Mouse (Mus musculus) lung, postnatal 36 days (tissue): ENCODE data around the gene Adssl1.

Experiments
- DNase-seq: peaks from one replicate; pipeline ENCODE4 v3.0.0; 2022; ENCODE audit warnings: mixed read lengths

Adssl1 gene

DNA sequence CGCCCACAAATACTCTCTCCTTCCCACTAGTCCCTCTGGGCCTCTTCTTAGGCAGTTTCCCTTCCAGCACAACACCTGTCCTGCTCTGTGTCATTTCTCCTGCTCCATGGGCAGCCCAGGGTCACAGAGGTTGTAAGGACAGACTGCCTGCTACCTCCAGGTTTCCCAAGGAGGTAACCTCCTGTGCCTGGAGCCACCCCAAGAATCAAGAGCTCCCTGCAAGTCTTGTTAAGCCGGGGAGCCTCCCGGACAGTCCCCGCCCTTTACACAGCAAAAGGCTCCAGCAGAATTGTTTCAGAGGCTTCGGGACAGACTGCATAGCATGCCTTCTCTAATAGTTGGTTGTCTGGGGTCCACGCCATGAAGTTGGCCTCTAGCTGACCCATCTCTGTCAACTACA, 6.6 kb downstream of the Adssl1 start:
- DNase-seq = no peak

DNA sequence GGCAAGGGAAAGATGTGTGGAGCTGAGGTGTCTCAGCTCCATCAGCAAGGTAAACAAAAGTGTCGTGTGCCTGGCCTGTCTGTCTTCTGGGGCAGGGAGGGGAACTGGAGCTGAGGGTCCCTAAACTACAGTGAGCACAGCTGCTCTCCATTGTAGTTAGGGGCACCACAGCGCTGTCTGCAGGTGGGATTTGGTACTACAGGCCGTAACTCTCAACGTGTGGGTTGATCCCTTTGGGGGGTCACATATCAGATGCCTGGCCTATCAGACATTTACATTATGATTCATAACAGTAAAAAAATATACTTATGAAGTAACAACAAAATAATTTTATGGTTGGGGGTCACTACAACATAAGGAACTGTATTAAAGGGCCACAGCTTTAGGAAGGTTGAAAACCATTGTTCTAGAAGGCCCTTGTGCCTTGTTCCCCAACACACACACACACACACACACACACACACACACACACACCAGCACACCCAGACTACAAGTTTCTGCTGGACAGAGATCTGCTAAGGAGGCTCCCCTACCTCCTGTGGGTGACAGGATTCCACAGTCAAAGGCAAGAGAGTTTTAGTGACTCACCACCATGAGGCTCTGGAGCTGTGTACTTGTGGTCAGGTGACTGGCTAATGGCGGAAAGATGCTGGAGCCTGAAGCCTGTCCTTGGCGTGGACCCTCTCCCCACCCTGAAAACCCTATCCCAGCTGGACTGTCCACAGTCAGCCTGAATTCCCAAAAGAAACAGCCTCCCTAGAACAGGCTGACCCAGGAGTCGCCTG, 7.4 kb downstream of the Adssl1 start:
- no peak for DNase-seq

DNA sequence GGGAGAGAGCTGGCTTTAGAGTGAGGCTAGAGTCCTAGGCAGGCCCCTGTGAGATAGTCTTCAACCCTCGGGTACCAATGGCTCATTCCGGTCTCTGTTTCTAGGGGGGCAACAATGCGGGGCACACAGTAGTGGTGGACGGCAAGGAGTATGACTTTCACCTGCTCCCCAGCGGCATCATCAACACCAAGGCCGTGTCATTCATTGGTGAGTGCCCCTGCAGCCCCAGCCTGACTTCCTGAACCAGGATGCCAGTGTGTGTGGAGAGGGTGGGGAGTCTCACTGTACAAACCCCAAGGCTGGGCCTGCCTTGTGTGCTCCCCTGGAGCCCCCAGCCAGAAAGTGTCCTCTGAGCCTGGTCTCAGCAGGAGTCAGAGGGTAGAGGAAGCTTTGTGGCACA, 8.4 kb downstream of the Adssl1 start:
- DNase-seq = no peak

DNA sequence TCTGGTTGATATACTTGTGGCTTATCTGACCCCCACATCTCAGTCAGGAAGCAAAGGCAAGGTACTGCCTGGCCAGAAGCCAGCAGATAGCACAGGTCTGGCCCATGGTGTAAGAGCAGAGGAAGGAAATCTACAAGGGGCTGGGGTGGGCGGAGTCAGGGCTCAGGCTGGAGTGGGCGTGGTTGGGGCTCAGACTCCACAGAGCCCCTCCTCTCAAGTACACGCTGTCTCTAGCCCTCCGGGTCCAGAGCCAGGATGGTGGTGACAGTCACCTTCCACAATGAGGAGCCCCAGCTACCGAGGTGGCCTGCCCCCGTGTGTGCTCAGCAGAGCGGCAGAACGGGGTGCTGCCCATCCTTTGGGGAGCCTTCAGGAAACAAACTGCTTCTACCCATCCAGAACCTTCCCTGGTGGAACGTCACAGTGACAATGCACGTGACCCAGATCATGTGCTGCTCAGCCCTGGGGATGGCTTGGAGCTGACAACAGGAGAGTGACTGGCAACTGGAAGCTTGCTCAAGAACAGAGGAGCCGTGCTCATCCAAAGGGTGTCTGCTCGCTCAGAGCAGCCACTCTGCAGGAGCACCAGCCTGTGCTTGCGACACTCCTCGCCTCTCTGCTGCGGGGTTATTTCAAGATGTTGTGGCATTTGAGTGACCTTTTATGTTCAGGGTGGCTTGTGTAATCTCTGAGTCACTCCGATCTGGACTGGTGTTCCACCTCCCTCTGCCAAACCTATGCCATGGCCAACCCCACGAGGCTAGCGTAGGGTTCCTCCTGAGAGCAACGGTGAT, 9.3 kb downstream of the Adssl1 start:
- peak; percentile 87 for DNase-seq

DNA sequence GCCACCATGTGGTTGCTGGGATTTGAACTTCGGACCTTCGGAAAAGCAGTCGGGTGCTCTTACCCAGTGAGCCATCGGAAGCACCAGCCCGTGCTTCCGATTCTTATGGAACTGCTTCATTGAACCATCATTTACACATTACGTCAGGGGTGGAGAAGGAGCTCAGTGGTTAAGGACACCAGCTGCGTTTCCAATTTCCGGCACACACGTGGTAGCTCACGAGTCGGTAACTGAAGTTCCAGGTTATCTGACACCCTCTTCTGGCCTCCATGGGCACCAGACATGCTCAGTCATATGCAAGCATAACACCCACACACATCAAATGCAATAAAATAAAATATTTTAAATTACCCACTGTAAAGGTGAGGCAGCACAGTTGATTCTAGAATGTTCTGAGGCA, 10.2 kb downstream of the Adssl1 start:
- no peak for DNase-seq

DNA sequence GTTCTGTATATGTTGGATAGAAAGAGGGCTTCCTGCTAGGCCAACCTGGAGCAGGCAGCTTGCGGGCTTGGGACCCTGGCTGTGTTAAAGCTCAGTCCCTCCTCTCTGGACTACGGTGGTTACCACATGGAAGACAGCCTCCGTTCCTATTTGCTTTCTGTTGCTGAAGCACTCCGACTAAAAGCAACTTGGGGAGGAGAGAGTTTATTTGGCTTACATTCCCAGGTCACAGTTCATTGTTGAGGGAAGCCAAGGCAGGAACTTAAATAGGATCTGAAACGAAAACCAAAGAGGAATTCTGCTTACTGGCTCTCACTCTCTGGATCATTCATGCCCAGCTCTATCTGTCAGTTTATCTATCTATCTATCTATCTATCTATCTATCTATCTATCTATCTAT, 11.0 kb downstream of the Adssl1 start:
- DNase-seq = no peak

DNA sequence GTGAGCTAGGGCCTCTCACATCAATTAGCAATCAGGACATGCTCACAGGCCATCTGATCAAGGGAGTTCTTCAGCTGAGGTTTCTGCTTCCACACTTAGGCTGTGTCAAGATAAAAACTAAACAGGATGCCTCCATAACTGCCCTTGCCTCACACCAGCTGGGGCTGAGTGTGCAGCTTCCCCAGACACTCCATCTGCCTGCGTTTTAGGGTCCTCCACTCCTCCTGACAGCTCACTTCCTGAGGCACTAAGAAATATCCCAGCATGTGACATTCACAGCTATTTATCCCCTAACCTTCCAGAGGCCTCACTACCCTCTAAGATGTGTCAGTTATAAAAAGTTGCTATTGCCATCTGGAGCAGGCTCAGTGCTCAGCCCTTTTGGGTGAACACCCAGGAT, 11.6 kb downstream of the Adssl1 start:
- DNase-seq = no peak

DNA sequence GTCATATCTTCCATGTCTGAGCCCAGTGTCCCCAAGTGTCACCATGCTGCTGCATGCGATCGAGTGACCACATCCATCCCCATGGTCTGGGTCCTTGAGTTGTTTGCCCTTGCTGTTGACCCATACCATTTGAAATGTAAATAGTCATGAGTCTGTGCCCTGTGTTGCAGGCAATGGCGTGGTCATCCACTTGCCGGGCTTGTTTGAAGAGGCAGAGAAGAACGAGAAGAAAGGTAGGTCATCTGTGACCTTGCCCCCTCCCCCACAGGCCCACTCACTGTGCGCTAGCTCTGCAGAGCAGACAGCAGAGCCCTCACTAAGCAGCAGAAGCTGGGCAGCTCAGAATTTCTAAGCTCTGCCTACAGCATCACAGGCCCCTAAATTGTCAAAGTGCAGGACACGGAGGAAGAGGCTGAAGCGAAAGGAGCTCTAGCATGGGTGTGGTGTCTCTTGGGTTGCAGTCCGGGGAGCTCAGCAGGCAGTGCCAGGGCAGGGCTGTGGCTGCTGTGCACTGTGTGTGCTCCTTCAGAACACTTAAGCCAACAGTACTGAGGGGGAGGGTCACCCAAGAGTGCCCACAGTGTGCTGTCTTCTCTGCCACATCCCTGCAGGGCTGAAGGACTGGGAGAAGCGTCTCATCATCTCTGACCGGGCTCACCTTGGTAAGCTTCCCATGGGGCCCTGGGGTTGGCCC, 12.4 kb downstream of the Adssl1 start:
- DNase-seq = peak; percentile 52

DNA sequence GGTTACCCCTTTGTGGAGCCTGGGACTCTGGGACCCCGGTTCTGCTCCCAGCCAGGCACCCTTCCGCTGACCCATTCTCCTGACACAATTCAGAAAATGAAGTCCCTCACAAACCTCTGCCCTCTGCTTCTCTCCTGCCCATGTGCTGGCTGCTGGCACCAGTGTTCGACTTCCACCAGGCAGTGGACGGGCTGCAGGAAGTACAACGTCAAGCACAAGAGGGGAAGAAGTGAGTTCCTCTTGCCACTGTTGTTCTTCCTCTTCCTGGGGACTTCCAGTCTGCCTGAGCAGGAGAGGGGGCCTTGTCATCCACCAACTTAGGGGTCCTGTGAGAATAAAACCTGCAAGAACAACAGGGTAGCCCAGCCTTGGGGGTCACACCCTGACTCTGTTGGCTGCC, 13.1 kb downstream of the Adssl1 start:
- DNase-seq = peak; percentile 54

DNA sequence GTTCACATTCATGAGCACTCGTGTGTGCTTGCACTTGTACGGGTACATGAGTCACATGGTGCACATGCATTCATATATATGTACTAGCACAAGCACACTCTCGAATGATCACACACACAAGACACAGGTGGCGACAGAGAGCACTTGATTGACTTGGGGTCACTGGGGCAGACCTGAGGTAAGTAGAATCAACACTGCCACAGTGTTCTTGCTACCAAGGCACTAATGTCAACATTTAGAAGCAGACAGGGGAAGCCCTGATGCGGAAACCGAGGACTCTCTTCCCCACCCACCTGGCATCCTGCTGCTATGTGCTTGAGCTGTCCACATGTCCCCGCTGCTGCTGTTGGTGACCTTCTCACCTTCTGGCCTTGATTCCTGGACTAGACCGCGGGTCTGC, 13.8 kb downstream of the Adssl1 start:
- peak; percentile 70 for DNase-seq

DNA sequence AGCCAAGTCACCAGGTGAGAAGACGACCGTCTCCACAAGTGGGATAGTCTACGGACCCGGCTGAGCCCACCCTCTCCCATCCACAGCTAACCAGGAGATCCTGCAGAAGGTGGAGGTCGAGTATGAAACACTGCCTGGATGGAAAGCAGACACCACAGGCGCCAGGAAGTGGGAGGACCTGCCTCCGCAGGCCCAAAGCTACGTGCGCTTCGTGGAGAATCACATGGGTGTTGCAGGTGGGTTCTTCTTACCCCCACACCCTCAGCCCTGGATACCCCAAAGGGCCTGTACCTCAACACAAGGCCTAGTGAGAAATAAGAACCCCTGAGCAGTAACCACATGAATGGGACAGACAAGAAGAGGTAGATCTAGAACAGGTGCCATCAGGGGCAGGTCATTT, 19.7 kb downstream of the Adssl1 start:
- DNase-seq = no peak

DNA sequence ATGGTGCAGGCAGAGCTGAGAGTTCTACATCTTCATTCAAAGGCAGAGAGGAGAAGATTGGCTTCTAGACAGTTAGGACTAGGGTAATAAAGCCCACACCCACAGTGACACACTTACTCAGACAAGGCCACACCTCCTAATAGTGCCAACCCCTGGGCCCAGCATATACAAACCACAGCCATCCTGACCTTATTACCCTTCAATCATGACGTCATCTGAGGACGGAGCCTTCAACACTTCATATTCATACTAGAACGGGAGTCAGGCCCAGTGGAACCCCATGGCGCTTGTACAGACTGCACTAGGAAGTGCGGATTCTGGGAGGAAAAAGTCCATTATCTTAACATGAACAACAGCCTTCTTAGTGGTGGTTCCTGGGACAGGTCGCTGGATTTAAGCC, 23.3 kb downstream of the Adssl1 start:
- no peak for DNase-seq

DNA sequence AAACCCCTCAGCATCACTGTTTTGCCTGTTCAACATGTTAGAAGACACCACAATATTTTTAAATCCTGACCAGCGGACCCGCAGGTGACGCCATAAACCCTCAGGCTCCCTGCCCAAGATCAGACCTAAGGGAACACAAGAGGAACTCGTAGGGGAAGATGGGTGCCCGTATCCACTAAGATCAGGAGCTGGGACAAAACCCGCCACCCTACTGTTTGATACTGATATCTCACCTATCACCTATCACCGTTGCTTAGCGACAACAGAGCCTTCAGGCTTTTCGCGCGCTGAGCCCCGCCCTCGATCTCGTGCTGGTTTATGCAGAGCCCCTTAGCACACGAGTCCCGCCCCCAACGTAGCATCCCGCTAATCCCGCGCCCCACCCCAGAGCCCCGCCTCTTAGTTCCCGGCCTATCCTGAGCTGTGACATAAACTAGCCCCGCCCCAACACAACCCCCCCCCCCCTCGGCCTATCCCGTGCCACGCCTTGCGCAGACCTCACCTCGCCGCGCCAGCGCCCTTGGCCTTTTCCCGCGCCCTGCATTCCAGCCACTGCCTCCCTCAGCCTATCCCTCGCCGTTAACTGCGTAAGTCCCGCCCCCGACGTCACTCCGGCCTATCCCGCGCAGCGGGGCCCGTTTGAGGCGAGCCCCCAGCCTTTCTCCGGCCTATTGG, 24.5 kb downstream of the Adssl1 start, which contains the start of gene Siva1:
TSS of gene Siva1 (plus strand) at position 500 of the 675 bp plus-strand sequence.
- DNase-seq = peak; percentile 99

DNA sequence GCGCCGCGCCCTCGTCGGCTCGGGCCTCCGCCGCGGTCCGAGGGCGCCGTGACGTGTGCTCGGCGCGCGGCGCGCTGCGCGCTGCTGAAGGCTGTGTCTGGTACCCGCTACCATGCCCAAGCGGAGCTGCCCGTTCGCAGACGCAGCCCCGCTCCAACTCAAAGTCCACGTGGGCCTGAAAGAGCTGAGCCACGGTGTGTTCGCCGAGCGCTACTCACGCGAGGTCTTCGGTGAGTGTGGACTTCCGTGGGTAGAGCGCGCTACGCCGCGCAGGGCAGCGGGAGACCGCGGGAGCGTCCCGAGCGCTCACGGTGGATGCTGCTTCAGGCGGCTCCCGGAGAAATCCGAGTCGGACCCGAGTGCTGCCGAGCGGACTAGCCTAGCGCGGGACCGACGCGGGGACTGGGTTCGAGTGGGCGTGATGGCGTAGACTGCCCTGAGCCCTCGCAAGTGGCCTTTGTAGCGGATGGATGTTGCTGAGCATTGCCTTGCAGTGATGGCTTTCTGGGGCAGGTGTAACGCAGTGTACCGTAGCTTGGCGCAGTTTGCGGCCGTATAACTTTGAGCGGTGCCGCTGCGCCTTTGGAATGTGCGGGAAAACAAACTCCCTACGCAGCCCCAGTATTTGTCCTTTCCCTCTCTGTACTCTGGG, 25.1 kb downstream of the Adssl1 start:
- DNase-seq = no peak

DNA sequence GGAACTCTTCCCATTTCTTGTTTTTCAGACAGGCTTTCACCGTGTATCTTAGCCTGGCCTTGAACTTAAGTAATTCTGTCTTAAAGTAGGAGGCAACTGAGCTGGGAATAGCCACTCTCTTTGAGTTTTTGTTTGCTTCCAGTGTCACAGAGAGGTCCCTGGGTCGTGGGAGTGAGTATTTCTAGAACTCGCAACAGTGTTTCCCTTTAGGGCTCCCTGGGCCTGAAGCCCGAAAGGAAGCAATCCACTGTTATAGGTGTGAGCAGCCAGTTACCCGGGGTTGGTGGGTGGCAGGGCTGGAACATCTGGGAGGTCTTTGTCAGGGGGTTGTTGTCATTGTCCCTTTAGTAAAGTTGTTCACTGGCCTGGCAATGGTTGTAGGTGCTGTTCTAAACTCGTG, 26.3 kb downstream of the Adssl1 start:
- DNase-seq = no peak

DNA sequence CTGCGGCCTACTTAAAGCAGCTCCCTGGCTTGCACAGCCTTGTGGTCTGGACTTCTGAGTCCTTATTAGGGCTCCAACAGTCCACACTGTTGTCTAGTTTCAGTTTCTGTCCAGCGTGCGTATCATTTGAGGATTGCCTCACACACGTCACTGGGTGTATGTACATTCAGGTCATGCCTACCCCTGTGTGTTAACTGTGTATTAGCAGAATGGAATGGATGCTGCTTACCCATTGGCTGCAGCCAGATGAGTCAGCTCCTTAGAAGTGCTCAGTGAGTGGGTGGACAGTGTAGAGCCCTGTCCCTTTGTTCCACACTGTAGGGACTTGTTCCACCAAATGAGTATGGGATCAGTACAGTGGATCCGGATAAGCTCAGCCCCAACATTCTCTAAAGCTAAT, 28.2 kb downstream of the Adssl1 start:
- no peak for DNase-seq

DNA sequence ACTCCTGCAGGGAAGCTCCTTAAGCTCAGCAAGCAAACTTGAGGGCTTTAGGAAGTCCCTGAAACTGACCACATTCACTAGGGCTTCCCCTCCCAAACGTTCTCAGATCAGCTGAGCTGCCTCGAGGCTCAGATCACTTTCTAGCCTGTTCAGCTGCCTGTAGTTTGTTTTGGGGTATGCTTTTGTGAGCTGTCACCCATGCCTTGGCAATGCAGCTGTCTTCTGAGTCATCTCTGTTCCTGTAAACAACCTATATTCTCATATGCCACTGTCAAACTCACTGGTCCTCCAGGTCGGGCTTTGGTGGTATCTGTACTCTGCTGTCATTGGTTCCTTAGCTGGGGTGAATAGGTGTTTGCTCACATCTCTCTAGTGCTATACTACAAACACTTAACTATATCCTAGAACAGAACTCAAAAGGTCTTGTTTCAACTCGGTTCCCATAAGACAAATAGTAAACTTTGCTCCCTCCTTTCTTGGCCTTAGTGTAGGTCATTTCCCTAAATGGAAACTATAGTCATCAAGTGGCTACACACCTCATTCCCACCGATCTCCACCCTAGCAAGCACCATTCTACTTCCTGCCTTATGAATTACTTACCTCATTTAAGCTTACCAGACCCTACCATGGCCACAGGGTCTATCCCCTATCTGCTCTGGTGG, 32.1 kb downstream of the Adssl1 start:
- peak; percentile 58 for DNase-seq

DNA sequence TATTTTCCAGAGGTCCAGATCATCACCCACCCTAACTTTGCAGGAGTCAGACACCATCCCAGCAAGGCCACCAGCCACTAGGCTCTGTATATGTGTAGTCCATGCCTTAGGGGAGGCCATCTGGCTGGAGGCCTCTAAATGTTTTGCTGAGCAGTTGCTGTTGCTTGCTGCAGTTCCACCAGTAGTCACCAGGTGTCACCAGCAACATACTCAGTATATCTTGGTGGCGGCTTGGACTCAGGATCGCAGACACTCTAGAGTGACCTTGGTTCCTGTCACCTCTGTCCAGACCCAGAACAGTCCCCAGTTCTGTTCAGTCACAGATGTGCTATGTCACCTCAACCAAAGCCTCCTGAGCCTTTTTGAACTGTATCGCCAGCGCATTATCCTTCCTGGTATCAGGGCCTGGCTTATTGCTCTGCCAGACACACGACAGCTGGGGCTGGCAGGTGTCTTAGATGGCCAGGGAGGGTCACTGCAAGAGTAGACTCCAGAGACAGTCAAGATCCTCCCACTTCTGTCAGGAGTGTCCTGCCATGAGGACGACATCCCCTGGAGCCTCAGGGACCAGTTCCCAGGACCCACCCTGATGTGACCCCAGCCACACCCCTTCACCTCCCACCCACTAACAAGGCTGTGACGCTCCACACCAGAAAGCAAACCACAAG, 33.4 kb downstream of the Adssl1 start:
- peak; percentile 95 for DNase-seq

DNA sequence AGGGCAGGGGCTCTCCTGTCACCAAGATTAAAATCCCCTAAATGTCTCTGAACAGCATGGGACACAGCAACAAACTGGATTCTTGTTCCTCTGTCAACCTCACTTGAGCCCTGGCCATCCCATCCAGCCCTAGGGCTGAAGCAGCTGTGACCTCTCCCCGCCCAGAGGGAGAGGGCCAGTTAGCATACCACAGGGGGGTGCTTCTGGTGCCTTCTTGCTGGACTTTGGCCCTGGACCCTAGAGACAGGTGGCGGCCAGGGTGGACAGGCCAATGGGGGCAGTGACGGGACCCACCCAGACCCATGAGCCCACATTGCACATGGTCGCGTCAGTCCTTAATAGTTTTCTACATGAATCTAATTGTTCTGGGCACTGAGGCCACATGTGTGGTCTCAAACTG, 34.2 kb downstream of the Adssl1 start:
- no peak for DNase-seq

DNA sequence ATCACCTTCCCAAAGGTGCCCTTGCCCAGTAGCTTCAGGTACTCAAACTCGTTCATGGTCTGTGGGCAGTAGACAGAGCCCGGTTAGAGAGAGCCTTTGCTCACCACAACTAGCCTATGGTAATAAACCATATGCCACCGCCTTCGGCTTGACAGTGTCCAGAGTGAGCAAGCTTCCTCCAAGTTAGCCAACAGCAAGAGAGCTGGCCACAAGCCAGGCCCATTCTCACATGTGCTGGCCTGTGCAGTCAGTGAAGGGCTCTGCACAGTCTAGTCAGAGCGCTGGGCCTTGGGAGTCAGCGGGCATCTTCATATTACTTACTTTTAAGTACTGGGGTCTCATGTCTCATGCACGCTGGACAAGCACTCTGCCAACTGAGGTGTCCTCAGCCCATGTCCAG, 38.8 kb downstream of the Adssl1 start:
- no peak for DNase-seq

DNA sequence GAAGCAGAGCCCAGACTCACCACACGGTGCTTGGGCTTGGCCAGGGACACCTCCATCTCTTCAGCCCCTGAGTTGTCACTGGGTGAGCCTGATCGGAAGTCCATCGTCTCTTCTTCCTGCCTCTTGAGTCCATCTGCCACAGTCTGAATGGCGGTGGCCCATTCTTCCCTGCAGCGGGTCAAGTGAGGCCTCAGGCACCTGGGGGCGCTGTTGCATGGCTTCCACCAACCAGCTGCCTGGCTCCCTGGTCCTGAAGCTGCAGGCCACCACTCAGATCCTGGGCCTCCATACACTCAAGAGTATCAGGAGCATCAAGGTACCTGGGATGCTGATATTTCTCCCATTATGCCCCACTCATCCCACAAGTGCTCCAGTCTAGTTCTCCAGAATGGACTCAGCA, 39.3 kb downstream of the Adssl1 start:
- peak; percentile 79 for DNase-seq
